Mouse (Mus musculus): ENCODE results near the gene Ncapd3.

The Ncapd3 gene

DNA sequence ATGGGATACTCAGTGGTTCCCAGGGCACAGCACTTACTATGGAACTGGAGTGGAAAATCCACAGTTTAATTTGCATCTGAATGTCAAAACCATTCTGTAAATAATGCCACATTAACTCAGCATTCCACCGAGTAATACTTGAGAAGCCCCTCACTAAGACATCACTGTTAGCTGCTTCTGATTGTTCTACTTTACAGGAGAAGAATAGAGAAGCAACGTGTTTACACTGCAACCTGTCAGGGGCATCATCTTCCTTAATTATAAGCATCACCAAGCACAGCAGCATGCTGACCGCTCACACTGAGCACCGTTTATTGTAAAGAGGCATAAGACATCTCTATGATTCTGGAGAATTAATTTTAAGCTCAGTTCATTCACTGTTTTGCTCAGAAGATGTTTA lies 93.0 kb downstream of the Ncapd3 start:
- no peak for DNase-seq (ENCODE audit: low read depth, low spot score)

DNA sequence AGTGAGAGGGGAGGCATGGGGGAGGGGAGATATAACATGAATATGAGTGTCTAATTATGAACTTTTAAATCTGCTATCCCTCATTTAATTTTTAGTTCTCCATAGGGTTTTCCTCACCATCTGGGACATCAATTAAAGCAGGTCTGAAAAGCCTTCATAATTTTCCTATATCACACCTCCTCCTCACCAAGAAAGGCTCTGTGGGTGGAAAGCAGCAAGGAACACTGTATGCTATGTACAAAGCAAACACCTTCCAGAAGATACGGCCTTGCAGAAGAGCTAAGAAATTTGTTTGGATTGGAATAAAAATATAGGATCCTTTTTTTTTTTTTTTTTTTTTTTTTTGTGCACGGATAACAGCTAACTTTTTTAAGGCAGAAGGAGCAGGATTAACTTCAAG lies 94.0 kb downstream of the Ncapd3 start:
- no peak for DNase-seq (ENCODE audit: low read depth, low spot score)

DNA sequence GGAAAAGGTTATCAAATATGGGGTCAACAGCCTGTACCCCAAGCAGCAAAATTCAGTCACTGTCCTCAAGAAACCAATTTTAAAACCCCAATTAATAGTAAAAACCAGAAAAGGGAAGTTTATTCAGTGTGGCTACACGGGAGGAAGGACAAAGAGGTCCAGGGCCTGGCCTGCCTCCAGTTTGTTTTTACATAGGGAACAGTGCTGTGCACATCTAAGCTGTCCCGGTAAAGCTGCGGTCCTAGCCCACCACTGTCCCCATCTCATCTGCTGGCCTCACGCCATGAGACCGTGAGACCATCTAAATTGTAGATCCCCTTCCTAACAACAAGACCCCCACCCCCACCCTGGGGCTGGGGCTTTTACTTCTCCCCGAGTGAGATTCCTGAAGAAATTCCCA lies 95.5 kb downstream of the Ncapd3 start:
- DNase-seq (ENCODE audit: low read depth, low spot score), result no peak

- no peak for DNase-seq (ENCODE audit: low read depth, low spot score)
These were observed 96.6 kb downstream of the Ncapd3 start for GRCm38 (mm10) chr9:27126543-27126942.

DNA sequence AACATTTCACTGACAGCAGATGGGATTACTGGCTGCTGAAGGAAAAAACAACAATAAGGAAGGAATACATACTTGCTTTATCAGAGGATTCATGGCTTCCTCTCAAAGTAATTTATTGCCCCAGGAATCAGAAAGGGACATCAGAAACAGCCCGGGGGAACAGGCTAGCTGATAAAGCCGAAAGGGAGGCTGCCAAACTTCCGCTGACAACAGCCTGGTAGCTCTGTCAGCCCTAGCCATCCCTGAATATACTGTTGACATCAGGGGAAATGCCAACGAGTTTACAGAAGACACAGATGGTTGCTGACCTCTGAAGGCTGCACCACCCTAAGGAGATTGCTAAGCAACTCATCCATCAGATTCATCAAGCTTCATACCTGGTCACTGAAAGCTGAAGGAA lies 98.7 kb downstream of the Ncapd3 start:
- DNase-seq (ENCODE audit: low read depth, low spot score), result no peak

DNA sequence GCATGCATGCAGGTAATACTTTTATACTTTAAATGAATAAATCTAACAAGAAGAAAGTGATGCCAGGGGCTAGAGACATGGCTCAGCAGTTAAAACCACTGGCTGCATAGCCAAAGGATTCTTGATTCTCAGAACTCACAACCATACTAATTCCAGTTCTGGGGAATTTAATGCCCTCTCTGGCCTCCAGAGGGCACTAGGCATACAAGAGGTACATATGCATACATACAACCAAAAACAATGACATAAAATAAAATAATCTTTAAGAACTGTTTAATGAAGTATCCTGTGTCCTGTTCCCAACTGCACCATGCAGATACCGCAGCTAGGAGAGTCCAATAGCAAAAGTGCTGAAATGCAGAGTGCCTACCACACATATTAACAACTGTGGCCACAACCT lies 104.4 kb downstream of the Ncapd3 start:
- DNase-seq (ENCODE audit: low read depth, low spot score), result no peak

- DNase-seq (ENCODE audit: low read depth, low spot score), result no peak
These were observed 105.4 kb downstream of the Ncapd3 start for GRCm38 (mm10) chr9:27135372-27135771.

GRCm38 (mm10) chr9:27136651-27137050 lies 106.7 kb downstream of the Ncapd3 start:
- no peak for DNase-seq (ENCODE audit: low read depth, low spot score)

- DNase-seq (ENCODE audit: low read depth, low spot score), result no peak
These were observed 110.6 kb downstream of the Ncapd3 start for GRCm38 (mm10) chr9:27140432-27141065.

DNA sequence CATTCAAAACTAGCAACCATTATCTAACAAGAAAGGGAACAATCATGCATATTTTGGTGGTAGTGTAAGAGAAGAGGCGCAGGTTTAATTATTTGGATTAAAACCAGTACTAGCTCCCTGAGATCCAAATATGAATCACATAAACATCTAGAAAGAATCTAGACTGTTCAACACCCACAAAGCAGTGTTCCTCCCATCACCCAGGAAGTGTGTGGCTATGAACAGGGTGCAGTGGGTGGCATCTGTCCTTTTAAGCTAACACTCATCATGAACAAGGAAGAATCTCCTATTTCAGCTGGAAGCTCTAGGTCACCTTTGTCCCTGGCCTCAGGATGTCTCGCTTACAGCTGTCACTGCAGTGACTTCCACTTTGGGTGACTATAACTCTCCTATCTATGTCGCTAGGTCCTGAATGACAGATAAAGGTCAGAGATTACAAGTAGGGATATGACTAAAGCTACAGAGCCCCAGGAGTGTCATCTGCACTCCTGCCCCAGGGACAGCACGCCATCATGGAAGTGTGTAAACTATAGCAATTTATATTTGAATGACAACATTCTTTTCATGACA lies 114.4 kb downstream of the Ncapd3 start:
- no peak for DNase-seq (ENCODE audit: low read depth, low spot score)

Data from forelimb bud, embryonic 11.5 days (tissue).